Mouse (Mus musculus) spleen, postnatal 0 days (tissue): Measurements from ENCODE around the gene Cyp4f37. TPM values are rescaled to one million over a fixed set of nuclear protein-coding genes. Genes with fewer than 3 reads are reported as not detected.

Experiments
- polyA plus RNA-seq: library from polyadenylated mRNA; unstranded; fragments of >200 nt; fragmentation: Nextera tagmentation; extraction: Ambion mirVana; gene quantifications from 2 replicates; pipeline ENCODE4 v1.2.1, GENCODE M21; 2015

The Cyp4f37 gene
- 0.05 TPM in 1 of 2 replicates, not detected in the other for polyA plus RNA-seq

DNA sequence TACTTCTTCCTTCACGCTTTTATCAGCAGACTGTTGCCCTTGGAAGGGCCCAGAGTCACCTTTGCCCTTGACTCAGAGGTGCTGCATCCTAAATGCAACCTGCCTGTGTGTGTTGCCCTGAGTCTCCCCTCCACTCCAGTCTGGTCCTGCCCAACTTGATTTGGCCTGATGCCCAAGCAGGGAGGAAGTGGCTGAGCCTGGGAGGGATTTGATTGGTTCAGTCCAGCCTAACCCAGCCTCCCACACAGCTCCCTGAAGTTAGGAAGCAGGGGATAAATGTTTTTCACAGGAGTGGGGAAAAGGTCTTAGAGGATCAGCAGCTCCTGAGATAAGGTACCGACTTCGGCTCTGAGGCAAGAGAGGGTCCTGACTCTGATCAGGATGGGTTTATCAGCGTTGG, at the start of gene Cyp4f37:
Gene Cyp4f37 (plus strand): TSS at position 292 of the 400 bp plus-strand sequence.

DNA sequence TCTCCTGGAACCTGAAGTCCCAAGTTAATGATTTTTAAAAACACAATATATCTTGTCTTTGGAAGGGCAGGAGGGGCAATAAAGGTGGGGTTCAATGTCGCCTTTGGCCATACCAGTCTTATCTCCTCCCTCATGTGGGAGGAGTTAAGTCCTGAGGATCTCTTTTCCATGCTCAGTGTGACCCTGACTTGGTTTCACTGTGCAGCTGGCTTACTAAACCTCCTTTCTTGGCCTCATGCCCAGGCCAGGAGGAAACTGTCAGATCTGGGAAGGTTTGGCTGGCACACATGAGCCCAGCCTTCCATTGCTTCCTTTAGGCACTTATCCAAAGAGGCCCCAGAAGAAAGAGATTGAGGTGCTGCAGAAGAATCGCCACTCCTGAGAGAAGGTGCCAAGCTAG, 37.6 kb downstream of the Cyp4f37 start, which contains the start of gene Cyp4f40:
Gene Cyp4f40 (plus strand): TSS at position 189 of the 400 bp plus-strand sequence.

DNA sequence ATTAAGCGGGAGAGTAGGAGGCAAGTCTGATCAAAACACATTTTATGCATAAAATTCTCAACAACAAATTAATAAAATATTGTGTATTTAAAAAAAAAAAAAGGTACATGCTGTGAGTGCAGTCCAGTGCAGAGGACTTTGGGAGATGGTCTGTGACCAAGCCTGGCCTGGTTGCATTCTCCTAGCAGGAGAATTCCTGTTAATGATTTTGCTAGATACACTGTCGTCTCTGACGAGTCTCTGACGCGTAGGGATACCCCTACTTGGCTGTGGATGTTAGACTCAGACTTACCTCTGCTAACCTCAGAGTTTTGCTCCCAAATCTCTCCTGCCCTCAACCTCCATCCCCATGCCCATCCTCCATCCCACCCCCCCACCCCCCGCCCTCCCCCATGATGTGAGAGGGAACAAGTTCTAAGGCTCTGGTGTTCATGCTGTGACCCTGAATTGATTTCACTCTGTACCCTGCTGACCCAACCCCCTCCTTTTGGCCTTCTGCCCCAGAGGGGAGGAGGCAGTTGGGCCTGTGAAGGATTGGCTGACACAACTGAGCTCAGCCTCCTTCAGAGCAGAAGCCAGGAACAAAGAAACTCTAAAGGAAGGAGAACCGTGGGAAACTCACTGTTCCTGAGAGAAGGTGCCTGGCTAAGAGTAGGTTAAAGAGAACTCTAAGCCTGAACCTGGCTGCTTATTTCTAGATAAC, 64.1 kb downstream of the Cyp4f37 start, which contains the start of gene Cyp4f15:
Gene Cyp4f15 (plus strand): TSS at position 580 of the 703 bp plus-strand sequence.

Other genes with a start within 250 kb of the Cyp4f37 start
- 8.3 and 8.6 TPM in 2 replicates for gene Wiz, start 231.9 kb upstream of the Cyp4f37 start, polyA plus RNA-seq
- gene Rasal3, start 217.7 kb upstream of the Cyp4f37 start, polyA plus RNA-seq: 7.5 and 10.2 TPM in 2 replicates
- gene Pglyrp2, start 197.1 kb upstream of the Cyp4f37 start, polyA plus RNA-seq: 0.57 and 0.84 TPM in 2 replicates
- 0.41 and 1.1 TPM in 2 replicates for gene Cyp4f39, start 168.6 kb upstream of the Cyp4f37 start, polyA plus RNA-seq
- gene Cyp4f17, start 115.3 kb upstream of the Cyp4f37 start, polyA plus RNA-seq: 2.3 TPM in 2 replicates
- 5.7 and 9.7 TPM in 2 replicates for gene Cyp4f16, start 84.8 kb upstream of the Cyp4f37 start, polyA plus RNA-seq
- gene Cyp4f40, start 37.6 kb downstream of the Cyp4f37 start, polyA plus RNA-seq: not detected in 2 replicates
- gene Cyp4f15, start 64.3 kb downstream of the Cyp4f37 start, polyA plus RNA-seq: not detected in 2 replicates
- 16.5 and 17.9 TPM in 2 replicates for gene Zfp871, start 167.0 kb downstream of the Cyp4f37 start, polyA plus RNA-seq
- gene Zfp811, start 188.6 kb downstream of the Cyp4f37 start, polyA plus RNA-seq: 0.34 and 0.41 TPM in 2 replicates
- gene Zfp799, start 209.0 kb downstream of the Cyp4f37 start, polyA plus RNA-seq: 2.2 and 2.5 TPM in 2 replicates